Mouse (Mus musculus) liver, adult 2 months (tissue): ENCODE results near the gene Fzr1. TPM values are rescaled to one million over a fixed set of nuclear protein-coding genes. Genes with fewer than 3 reads are reported as not detected.
A peak's percentile ranks its signal among the peaks of the same experiment; 100 is the strongest.

Experiments used
- DNase-seq: peaks from one replicate; pipeline ENCODE4 v3.0.0-alpha.2; 2011; ENCODE audit warnings: low read depth, low spot score; ENCODE audit errors: extremely low read depth
- H3K27ac ChIP-seq: fragments of 200-500 bp; replicated peaks from 2 replicates; pipeline ENCODE4 v1.5.1; 2012; ENCODE audit warnings: low read depth, mild to moderate bottlenecking, control low read depth, inconsistent platforms, low read length; ENCODE audit not compliant: insufficient read depth
- H3K27me3 ChIP-seq: fragments of 200-500 bp; 2 replicates; pipeline ENCODE4 v1.6.1; 2012; ENCODE audit warnings: mild to moderate bottlenecking, moderate library complexity, low read length, inconsistent platforms; ENCODE audit not compliant: control insufficient read depth, insufficient read depth
- H3K36me3 ChIP-seq: fragments of 200-500 bp; 2 replicates; pipeline ENCODE4 v1.6.1; 2012; ENCODE audit warnings: low read length, inconsistent platforms; ENCODE audit not compliant: control insufficient read depth, insufficient read depth
- H3K4me1 ChIP-seq: fragments of 200-500 bp; 2 replicates; pipeline ENCODE4 v1.6.1; 2011; ENCODE audit warnings: low read length; ENCODE audit not compliant: control insufficient read depth, insufficient read depth
- H3K4me3 ChIP-seq: fragments of 200-500 bp; 2 replicates; pipeline ENCODE4 v1.5.1; 2011; ENCODE audit warnings: low read depth, mild to moderate bottlenecking, control low read depth, low read length, moderate library complexity; ENCODE audit not compliant: insufficient read depth
- H3K79me2 ChIP-seq: fragments of 200-500 bp; 2 replicates; pipeline ENCODE4 v1.6.1; 2012; ENCODE audit warnings: inconsistent platforms, mild to moderate bottlenecking, low read length, moderate library complexity; ENCODE audit not compliant: control insufficient read depth, insufficient read depth
- H3K9ac ChIP-seq: fragments of 200-500 bp; 2 replicates; pipeline ENCODE4 v1.6.1; 2012; ENCODE audit warnings: low read depth, mild to moderate bottlenecking, control low read depth, inconsistent platforms, low read length
- CTCF ChIP-seq: fragments of 200-500 bp; IDR thresholded peaks from 2 replicates; pipeline ENCODE4 v1.5.1; 2011; ENCODE audit warnings: low read depth, low read length, control low read depth
- POLR2A ChIP-seq: fragments of 200-500 bp; IDR thresholded peaks from 2 replicates; pipeline ENCODE4 v1.6.1; 2011; ENCODE audit warnings: low read length, control low read depth; ENCODE audit not compliant: insufficient read depth; ENCODE audit errors: extremely low read depth
- WGBS: fragments of 180-500 bp; shearing (Covaris S2); methylation state at CpG from one replicate; pipeline ENCODE4 v1.1.7; 2018; 5-methylcytosine and 5-hydroxymethylcytosine counted together
- polyA plus RNA-seq: library from polyadenylated mRNA; depleted of rRNA; stranded (reverse); fragments of >200 nt; gene quantifications from 2 replicates; pipeline ENCODE4 v1.2.3, GENCODE M21; 2012
- total RNA-seq: library from RNA; depleted of rRNA; stranded (reverse); fragments of >200 nt; gene quantifications from 2 replicates; pipeline ENCODE4 v1.2.3, GENCODE M21; 2014

Fzr1 gene
- total and polyA plus RNA-seq, 2 experiments: 6.2 to 29.9 TPM

- TF ChIP-seq POLR2A (no peak), CTCF (no peak)
- DNase-seq: no peak
- no peak overlapping the region for H3K9ac ChIP-seq
- H3K36me3 ChIP-seq: peaks cover 21% of the 10 kb centered on the region; the same call in 1 of the 2 replicates
- no peak overlapping the region for H3K4me3 ChIP-seq
- 0 out of 2 replicates have a peak overlapping the region, but pooled peaks have one; percentile 6 for H3K27ac ChIP-seq
- peaks cover 3% of the 10 kb centered on the region; the same call in 1 of the 2 replicates for H3K79me2 ChIP-seq
- peaks cover 28% of the 10 kb centered on the region for H3K4me1 ChIP-seq
- 65% methylated on average over 13 of the region's 13 CpGs for WGBS
- H3K27me3 ChIP-seq: no peaks in the 10 kb centered on the region
Observed at GRCm38 (mm10) chr10:81405588-81406201, 27.4 kb upstream of the Fzr1 start.

DNA sequence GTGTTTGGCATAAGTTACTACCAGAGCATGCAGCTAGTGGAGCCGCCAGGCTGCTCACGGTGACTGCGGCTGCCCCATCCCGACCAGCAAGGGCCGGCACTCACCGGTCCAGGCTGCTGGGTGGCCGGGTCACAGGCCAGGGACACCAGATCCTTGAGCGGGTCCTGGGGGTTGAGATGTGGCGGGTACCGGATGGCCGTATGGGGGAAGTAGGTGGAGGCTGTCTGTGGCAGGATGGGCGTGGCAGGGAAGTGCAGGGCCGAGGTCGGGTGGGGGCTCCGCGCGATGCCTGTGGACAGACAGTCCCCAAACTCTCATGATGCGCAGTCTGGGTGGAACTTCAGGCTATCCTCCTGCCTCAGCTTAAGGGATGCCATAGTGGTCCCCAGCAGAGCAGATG is 26.4 kb upstream of the Fzr1 start:
- H3K27ac ChIP-seq: no peak overlapping the region
- no peak for DNase-seq
- TF ChIP-seq POLR2A: no peak
- no peak for TF ChIP-seq CTCF
- H3K36me3 ChIP-seq: peaks cover 25% of the 10 kb centered on the region; the same call in 1 of the 2 replicates
- H3K27me3 ChIP-seq: no peaks in the 10 kb centered on the region
- H3K4me3 ChIP-seq: no peak overlapping the region
- peaks cover 20% of the 10 kb centered on the region for H3K4me1 ChIP-seq
- no peak overlapping the region for H3K9ac ChIP-seq
- H3K79me2 ChIP-seq: peaks cover 6% of the 10 kb centered on the region; the same call in 1 of the 2 replicates
- WGBS: 78% methylated on average over 18 of the region's 18 CpGs

DNA sequence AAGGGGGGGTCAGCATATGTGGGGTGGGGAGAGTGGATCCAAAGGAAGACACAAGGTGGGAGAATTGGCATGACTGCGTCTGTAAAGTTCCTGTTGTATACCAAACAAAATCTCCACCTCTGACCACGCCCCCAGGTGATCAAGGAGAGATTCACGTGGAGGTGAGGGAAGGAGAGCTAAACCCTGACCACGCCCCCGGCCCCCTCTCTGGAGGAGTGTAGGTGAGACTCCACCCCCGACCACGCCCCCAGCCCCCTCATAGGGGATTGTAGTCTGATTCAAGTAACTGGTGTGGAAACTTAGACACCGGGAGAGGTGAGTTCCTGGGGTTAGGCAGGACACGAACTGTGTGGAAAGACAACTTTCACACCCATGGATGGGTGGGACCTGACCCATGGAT is 25.8 kb upstream of the Fzr1 start:
- no peaks in the 10 kb centered on the region for H3K27me3 ChIP-seq
- H3K79me2 ChIP-seq: peaks cover 6% of the 10 kb centered on the region; the same call in 1 of the 2 replicates
- TF ChIP-seq CTCF (no peak), POLR2A (no peak)
- H3K4me3 ChIP-seq: no peak overlapping the region
- 66% methylated on average over 9 of the region's 9 CpGs for WGBS
- H3K4me1 ChIP-seq: peaks cover 13% of the 10 kb centered on the region
- no peak for DNase-seq
- H3K36me3 ChIP-seq: peaks cover 30% of the 10 kb centered on the region; the same call in 1 of the 2 replicates
- H3K27ac ChIP-seq: no peak overlapping the region
- no peak overlapping the region for H3K9ac ChIP-seq

- Histone ChIP-seq H3K79me2 (peaks cover 6% of the 10 kb centered on the region; the same call in 1 of the 2 replicates), H3K4me1 (peaks cover 11% of the 10 kb centered on the region)
- WGBS: 82% methylated on average over 10 of the region's 10 CpGs
Observed at GRCm38 (mm10) chr10:81403511-81403910, 25.2 kb upstream of the Fzr1 start.

DNA sequence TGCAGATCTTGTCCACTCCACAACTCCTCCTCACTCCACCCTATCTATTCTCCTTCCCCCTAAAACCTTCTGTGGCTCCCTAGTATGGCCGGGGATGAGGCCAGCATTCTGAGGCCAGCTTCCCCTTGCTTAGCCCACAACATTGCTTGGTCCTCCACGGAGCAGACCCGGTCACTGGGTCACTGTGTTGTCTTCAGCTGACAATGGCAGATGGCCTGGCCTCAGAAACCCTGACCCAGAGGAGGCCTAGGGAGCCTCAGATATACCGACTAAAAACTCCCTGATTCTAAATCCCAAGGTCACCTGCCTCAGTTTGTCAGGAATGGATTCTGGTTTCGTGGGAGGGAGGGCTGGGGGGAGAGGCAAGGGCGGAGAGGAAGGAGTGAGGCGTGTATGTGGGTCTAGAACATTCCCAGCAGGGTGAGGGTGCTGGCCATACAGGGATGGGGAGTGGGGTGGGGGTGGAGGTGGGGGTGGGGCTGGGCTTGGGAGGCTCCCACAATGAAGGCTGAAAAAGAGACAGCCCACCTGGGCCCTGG is 24.0 kb upstream of the Fzr1 start:
- Histone ChIP-seq H3K27ac (peak overlapping the region; percentile 24; the same call in 1 of the 2 replicates), H3K9ac (no peak overlapping the region), H3K79me2 (0 out of 2 replicates have a peak, but pooled peaks cover 6% of the 10 kb centered on the region), H3K4me3 (no peak overlapping the region), H3K27me3 (no peaks in the 10 kb centered on the region), H3K4me1 (peaks cover 7% of the 10 kb centered on the region; the same call in 1 of the 2 replicates), H3K36me3 (peaks cover 26% of the 10 kb centered on the region; the same call in 1 of the 2 replicates)
- 67% methylated on average over 7 of the region's 7 CpGs for WGBS
- no peak for DNase-seq
- TF ChIP-seq POLR2A (no peak), CTCF (no peak)

More at GRCm38 (mm10) chr10:81403511-81403910, 25.2 kb upstream of the Fzr1 start:
- Histone ChIP-seq H3K36me3 (peaks cover 30% of the 10 kb centered on the region; the same call in 1 of the 2 replicates), H3K27me3 (no peaks in the 10 kb centered on the region), H3K27ac (no peak overlapping the region), H3K9ac (no peak overlapping the region), H3K4me3 (no peak overlapping the region)
- DNase-seq: no peak
- TF ChIP-seq POLR2A (no peak), CTCF (no peak)
